Mouse (Mus musculus) intestine, postnatal 0 days (tissue): ENCODE results near the gene Cptp. TPM values are rescaled to one million over a fixed set of nuclear protein-coding genes. Genes with fewer than 3 reads are reported as not detected.
A peak's percentile ranks its signal among the peaks of the same experiment; 100 is the strongest.

ENCODE experiments used
- ATAC-seq: fragments of 200-750 bp; cut with Nextera tagmentation; 2 replicates; pipeline ENCODE4 v1.8.0; 2017; ENCODE audit warnings: mild to moderate bottlenecking, moderate TSS enrichment, moderate library complexity
- H3K27ac ChIP-seq: fragments of 300-500 bp; sonication (generic); 2 replicates; pipeline ENCODE4 v1.5.1; 2014; ENCODE audit warnings: mild to moderate bottlenecking, low read depth, low read length, moderate library complexity
- H3K27me3 ChIP-seq: fragments of 300-500 bp; sonication (generic); replicated peaks from 2 replicates; pipeline ENCODE4 v1.6.1; 2014; ENCODE audit warnings: low read length, mixed read lengths; ENCODE audit not compliant: control insufficient read depth, insufficient read depth
- H3K36me3 ChIP-seq: fragments of 300-500 bp; sonication (generic); 2 replicates; pipeline ENCODE4 v1.6.1; 2014; ENCODE audit warnings: mild to moderate bottlenecking, moderate library complexity; ENCODE audit not compliant: control insufficient read depth, insufficient read depth
- H3K4me1 ChIP-seq: fragments of 300-500 bp; sonication (generic); replicated peaks from 2 replicates; pipeline ENCODE4 v1.6.1; 2014; ENCODE audit warnings: antibody characterized with exemption, low read length, mixed read lengths; ENCODE audit not compliant: control insufficient read depth, insufficient read depth
- H3K4me2 ChIP-seq: fragments of 300-500 bp; sonication (generic); replicated peaks from 2 replicates; pipeline ENCODE4 v1.6.1; 2014; ENCODE audit warnings: low read depth, mild to moderate bottlenecking, moderate library complexity
- H3K4me3 ChIP-seq: fragments of 300-500 bp; sonication (generic); 2 replicates; pipeline ENCODE4 v1.5.1; 2014; ENCODE audit warnings: low read depth, low read length
- H3K9ac ChIP-seq: fragments of 300-500 bp; sonication (generic); 2 replicates; pipeline ENCODE4 v1.6.1; 2014; ENCODE audit warnings: mild to moderate bottlenecking, low read depth, low read length
- H3K9me3 ChIP-seq: fragments of 300-500 bp; sonication (generic); 2 replicates; pipeline ENCODE4 v1.6.1; 2016; ENCODE audit warnings: mixed run types; ENCODE audit not compliant: control insufficient read depth
- CTCF ChIP-seq: sonication (generic); IDR thresholded peaks from 2 replicates; pipeline ENCODE4 v1.5.1; 2016; ENCODE audit warnings: low read depth, mild to moderate bottlenecking, control low read depth, antibody characterized with exemption, moderate library complexity
- WGBS: fragments of 180-500 bp; shearing (Covaris S2); extraction: QIAGEN DNeasy Blood & Tissue Kit; methylation state at CpG from one replicate; pipeline ENCODE4 v1.1.7; 2014; 5-methylcytosine and 5-hydroxymethylcytosine counted together
- polyA plus RNA-seq: library from polyadenylated mRNA; unstranded; fragments of >200 nt; fragmentation: Nextera tagmentation; extraction: Ambion mirVana; gene quantifications from 2 replicates; pipeline ENCODE4 v1.2.1, GENCODE M21; 2015

Cptp gene
- polyA plus RNA-seq, 1 experiment from 2014 or later = 19.2 TPM

DNA sequence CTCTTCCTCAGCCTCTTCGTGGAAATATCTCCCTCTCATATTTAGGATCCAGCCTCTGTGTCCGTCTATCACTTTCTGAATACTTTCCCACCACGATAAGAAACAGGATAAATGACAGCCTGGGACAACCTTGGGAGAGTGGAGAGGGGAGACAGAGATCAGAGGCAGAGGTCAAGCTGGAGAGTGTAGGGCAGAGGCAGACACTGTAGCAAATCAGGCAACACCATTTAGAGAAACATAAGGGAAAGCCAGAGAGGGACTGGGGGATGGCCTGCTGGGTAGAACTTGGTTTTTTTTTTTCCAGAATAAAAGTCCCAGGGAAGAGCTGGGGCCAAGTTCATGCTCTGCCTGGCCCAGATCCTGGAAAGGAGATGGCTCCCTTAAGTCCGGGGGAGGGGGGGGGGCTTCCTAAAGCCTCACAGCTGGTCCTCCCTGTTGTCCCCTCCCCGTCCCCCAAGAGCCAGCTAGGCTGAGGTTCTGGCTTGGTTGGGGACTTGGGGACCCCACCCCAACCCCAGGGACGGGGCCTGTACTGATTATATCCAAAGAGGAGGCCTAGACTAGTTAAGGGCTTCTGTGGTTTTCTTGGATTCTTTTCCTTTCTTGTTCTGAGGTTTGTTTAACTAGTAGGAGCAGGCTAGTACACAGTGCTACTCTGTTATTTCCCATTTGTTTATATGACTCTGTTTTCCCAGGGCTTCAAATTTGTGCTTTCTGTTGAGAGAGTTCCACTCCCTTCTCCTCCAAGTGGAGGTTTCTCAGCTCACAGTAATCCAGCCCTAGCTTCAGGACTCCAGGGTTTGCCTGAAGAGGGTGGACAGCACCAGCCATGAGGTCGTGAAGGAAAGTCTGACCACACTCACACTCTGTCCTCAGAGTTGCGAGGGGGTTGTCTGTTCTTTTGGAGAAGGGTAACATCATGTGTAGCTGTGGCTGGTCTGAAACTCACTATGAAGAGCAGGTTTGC lies 30.8 kb downstream of the Cptp start:
- Histone ChIP-seq H3K27ac (peak overlapping the region; percentile 74), H3K4me2 (no peak overlapping the region; the same call in 1 of the 2 replicates), H3K4me3 (no peak overlapping the region), H3K9ac (no peak overlapping the region), H3K27me3 (no peaks in the 10 kb centered on the region), H3K9me3 (no peaks in the 10 kb centered on the region), H3K36me3 (peaks cover 9% of the 10 kb centered on the region; the same call in 1 of the 2 replicates), H3K4me1 (no peaks in the 10 kb centered on the region)
- TF ChIP-seq CTCF = no peak
- ATAC-seq = no peak
- WGBS = 52% methylated on average over 8 of the region's 8 CpGs

DNA sequence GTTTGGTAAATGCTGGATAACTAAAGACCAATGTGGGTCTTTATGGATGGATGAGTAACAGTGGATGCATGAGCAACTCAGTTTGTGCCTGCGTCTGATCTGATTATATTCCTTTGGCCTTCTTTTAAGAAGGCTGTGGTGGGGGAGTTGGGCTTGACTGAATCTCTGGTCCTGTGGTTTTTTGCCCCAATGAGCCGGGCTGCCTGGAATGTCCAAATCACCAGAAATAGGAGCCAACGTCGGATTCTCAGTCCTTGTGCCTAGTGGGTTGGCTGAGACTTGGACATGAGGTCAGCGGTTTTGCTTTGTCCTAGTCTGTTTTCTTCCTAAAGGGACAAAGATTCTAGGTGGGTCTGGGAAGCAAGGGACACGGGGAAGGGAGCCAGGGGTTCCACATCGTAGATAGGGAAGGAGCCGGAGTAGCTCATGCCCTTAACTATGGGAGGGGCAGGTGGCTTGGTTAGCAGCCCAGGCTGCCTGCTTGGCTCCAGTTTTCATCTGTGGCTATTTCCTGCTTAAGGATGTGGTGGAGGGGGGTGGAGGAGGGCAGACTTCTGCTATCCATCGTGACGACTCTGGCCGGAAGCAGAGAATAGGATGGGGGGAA lies 31.7 kb downstream of the Cptp start:
- Histone ChIP-seq H3K9me3 (no peaks in the 10 kb centered on the region), H3K27ac (peak overlapping the region; percentile 74), H3K4me1 (no peaks in the 10 kb centered on the region), H3K9ac (no peak overlapping the region), H3K4me2 (no peak overlapping the region), H3K27me3 (no peaks in the 10 kb centered on the region), H3K4me3 (no peak overlapping the region), H3K36me3 (peaks cover 5% of the 10 kb centered on the region; the same call in 1 of the 2 replicates)
- no peak for ATAC-seq
- no peak for TF ChIP-seq CTCF
- 57% methylated on average over 11 of the region's 11 CpGs for WGBS

DNA sequence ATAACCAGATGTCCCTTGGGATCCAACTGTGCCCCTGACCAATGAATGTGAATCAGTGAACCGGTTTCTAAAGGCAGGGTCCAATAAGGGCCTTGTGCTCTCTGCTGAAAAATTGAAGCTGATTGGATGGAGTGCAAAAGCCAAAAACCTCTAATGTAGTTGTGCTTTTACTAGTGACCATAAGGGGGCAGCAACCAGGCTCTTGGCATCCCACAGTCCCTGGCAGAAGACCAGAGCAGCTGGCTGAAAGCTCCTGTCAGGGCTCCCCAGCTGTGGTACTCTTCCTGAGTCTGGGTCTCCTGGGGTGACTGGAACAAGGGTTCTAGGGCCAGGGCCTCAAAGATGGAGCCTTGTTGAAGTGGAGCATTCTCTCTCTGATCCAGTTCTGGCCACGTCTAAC lies 35.4 kb downstream of the Cptp start:
- Histone ChIP-seq H3K36me3 (no peaks in the 10 kb centered on the region), H3K4me3 (no peak overlapping the region), H3K9me3 (no peaks in the 10 kb centered on the region), H3K4me2 (no peak overlapping the region), H3K27me3 (no peaks in the 10 kb centered on the region), H3K9ac (no peak overlapping the region), H3K4me1 (0 out of 2 replicates have a peak, but pooled peaks cover 3% of the 10 kb centered on the region), H3K27ac (no peak overlapping the region)
- WGBS = 32% methylated on average over 2 of the region's 2 CpGs
- no peak; the same call in 1 of the 2 replicates for ATAC-seq
- peak; percentile 89 for TF ChIP-seq CTCF

DNA sequence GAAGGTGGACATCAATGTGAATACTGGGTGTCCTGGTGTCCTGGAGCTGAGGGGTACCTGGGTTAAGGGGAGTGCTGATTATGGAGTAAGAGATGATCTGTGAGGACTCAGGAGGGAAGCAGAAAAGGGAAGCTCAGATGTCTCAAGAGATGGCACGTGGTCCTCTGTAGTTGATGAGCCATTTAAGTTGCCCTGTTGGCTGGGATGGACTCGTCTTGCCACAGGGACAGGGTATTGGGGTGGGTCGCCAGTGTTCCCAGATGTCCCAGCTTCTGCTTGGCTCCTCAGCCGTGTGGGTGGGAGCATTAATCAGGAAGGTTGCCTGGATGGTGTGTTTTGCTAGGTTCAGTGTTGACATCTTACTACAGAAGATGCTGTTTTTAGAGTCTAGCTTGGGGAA lies 36.0 kb downstream of the Cptp start:
- H3K27ac ChIP-seq = no peak overlapping the region
- WGBS = 88% methylated on average over 4 of the region's 4 CpGs
- no peaks in the 10 kb centered on the region for H3K27me3 ChIP-seq
- 0 out of 2 replicates have a peak overlapping the region, but pooled peaks have one; percentile 87 for H3K4me2 ChIP-seq
- H3K36me3 ChIP-seq = 0 out of 2 replicates have a peak, but pooled peaks cover 5% of the 10 kb centered on the region
- H3K4me1 ChIP-seq = 0 out of 2 replicates have a peak, but pooled peaks cover 3% of the 10 kb centered on the region
- TF ChIP-seq CTCF = no peak
- no peak for ATAC-seq
- H3K9me3 ChIP-seq = no peaks in the 10 kb centered on the region
- no peak overlapping the region for H3K4me3 ChIP-seq
- H3K9ac ChIP-seq = no peak overlapping the region

DNA sequence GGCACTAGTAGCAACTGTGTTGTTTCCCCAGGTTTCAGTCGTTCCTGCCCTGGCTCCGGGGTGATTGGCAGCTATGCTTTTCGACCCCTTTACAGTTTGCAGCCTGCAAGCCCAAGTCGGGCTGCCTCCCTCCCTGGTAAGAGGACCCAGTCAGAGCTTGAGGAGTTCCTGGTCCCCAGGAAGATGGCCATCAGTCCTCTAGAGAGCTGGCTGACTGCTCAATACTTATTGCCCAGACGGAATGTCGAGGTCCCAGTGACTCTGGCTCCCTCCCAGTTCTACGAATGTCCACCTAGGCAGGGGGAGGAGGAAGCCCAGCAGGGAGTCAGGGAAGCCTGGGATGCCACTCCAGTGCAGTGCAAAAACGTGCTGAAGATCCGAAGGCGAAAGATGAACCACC lies 36.9 kb downstream of the Cptp start:
- H3K9ac ChIP-seq = peak overlapping the region; percentile 81
- 0 out of 2 replicates have a peak, but pooled peaks cover 13% of the 10 kb centered on the region for H3K36me3 ChIP-seq
- no peak for ATAC-seq
- no peaks in the 10 kb centered on the region for H3K27me3 ChIP-seq
- 0 out of 2 replicates have a peak, but pooled peaks cover 3% of the 10 kb centered on the region for H3K4me1 ChIP-seq
- peak overlapping the region; percentile 84; the same call in 1 of the 2 replicates for H3K27ac ChIP-seq
- TF ChIP-seq CTCF = no peak
- 42% methylated on average over 10 of the region's 10 CpGs for WGBS
- peak overlapping the region; percentile 88 for H3K4me3 ChIP-seq
- H3K9me3 ChIP-seq = no peaks in the 10 kb centered on the region
- H3K4me2 ChIP-seq = peak overlapping the region; percentile 87

DNA sequence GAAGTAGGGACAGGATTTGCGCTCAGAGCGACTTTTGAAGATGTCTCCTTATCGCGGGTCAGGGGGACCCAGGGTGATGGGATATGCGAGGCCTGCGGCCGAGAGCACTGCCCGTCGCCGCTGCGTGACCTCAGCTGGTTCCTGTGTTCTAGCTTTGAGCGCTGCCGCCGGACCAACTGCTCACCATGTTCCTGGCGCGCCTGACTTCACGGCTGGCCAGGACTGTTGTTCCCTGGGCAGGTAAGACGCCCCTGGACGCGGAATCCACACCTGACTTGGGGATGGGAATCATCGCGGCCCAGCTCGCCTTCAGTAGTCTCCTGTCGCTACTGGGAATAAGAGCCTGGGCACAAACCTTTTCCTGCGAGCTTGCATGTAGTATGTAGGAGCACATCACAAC lies 37.4 kb downstream of the Cptp start:
- peak overlapping the region; percentile 88 for H3K4me3 ChIP-seq
- peak overlapping the region; percentile 87 for H3K4me2 ChIP-seq
- H3K9ac ChIP-seq = peak overlapping the region; percentile 81
- TF ChIP-seq CTCF = no peak
- H3K27me3 ChIP-seq = no peaks in the 10 kb centered on the region
- 0 out of 2 replicates have a peak, but pooled peaks cover 13% of the 10 kb centered on the region for H3K36me3 ChIP-seq
- H3K9me3 ChIP-seq = no peaks in the 10 kb centered on the region
- peak; percentile 12 for ATAC-seq
- H3K4me1 ChIP-seq = 0 out of 2 replicates have a peak, but pooled peaks cover 3% of the 10 kb centered on the region
- H3K27ac ChIP-seq = peak overlapping the region; percentile 84
- WGBS = 1% methylated on average over 25 of the region's 25 CpGs
